Mouse (Mus musculus) forebrain, embryonic 14.5 days (tissue): ENCODE measurements around the gene Mme. TPM values are rescaled to one million over a fixed set of nuclear protein-coding genes. Genes with fewer than 3 reads are reported as not detected.

Experiments used
- ATAC-seq: fragments of 200-750 bp; cut with Nextera tagmentation; 2 replicates; pipeline ENCODE4 v1.8.0; 2017; ENCODE audit warnings: mild to moderate bottlenecking, moderate library complexity
- DNase-seq: peaks from one replicate; pipeline ENCODE4 v3.0.0-alpha.2; 2015; ENCODE audit warnings: low spot score
- H3K27ac ChIP-seq: fragments of 300-500 bp; sonication (generic); 2 replicates; pipeline ENCODE4 v1.5.1; 2014; ENCODE audit warnings: low read depth, mild to moderate bottlenecking, control low read depth, low read length, moderate library complexity
- H3K27me3 ChIP-seq: fragments of 300-500 bp; sonication (generic); replicated peaks from 2 replicates; pipeline ENCODE4 v1.6.1; 2014; ENCODE audit warnings: low read length, control low read depth, mixed read lengths; ENCODE audit not compliant: control insufficient read depth, insufficient read depth
- H3K36me3 ChIP-seq: fragments of 300-500 bp; sonication (generic); 2 replicates; pipeline ENCODE4 v1.6.1; 2014; ENCODE audit warnings: low read length, control low read depth; ENCODE audit not compliant: control insufficient read depth, insufficient read depth
- H3K4me1 ChIP-seq: fragments of 300-500 bp; sonication (generic); 2 replicates; pipeline ENCODE4 v1.6.1; 2014; ENCODE audit warnings: antibody characterized with exemption, low read length, control low read depth; ENCODE audit not compliant: control insufficient read depth, insufficient read depth
- H3K4me2 ChIP-seq: fragments of 300-500 bp; sonication (generic); 2 replicates; pipeline ENCODE4 v1.6.1; 2014; ENCODE audit warnings: mild to moderate bottlenecking, control low read depth, low read length
- H3K4me3 ChIP-seq: fragments of 300-500 bp; sonication (generic); 2 replicates; pipeline ENCODE4 v1.5.1; 2014; ENCODE audit warnings: low read depth, low read length, control low read depth
- H3K9ac ChIP-seq: fragments of 300-500 bp; sonication (generic); 2 replicates; pipeline ENCODE4 v1.6.1; 2014; ENCODE audit warnings: mild to moderate bottlenecking, low read length, control low read depth, moderate library complexity
- H3K9me3 ChIP-seq: fragments of 300-500 bp; sonication (generic); replicated peaks from 2 replicates; pipeline ENCODE4 v1.6.1; 2016; ENCODE audit warnings: low read length, control low read depth, mixed read lengths; ENCODE audit not compliant: control insufficient read depth
- WGBS: fragments of 180-500 bp; shearing (Covaris S2); extraction: QIAGEN DNeasy Blood & Tissue Kit; methylation state at CpG from one replicate; pipeline ENCODE4 v1.1.7; 2014; 5-methylcytosine and 5-hydroxymethylcytosine counted together
- polyA plus RNA-seq: library from polyadenylated mRNA; unstranded; fragments of >200 nt; fragmentation: Nextera tagmentation; extraction: Ambion mirVana; gene quantifications from 2 replicates; pipeline ENCODE4 v1.2.1, GENCODE M21; 2014

Mme gene
- polyA plus RNA-seq = 4.0 and 4.3 TPM in 2 replicates

DNA sequence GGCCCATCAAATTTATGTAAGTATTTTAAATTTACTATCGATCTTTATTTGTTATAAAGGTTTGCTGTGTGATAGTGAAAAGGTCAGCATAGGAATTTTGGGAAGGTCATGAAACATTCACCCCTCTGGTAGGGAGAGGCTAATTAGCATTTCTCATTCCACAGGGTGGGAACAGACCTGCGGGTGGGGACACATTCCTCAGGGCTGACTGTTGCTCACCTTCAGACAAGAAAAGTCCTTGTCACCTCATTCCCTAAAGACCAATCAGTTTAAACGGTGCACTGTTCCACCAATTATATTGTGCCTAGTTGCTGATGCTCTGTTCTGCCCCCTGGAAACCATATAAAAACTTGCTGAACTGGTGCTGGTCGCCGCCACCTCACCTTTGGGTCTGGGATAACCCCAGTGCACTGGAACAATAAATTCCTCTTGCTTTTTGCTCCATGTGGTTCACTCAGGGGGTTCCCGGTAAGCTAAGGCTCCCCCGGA, at the start of gene Mme:
Gene Mme, plus strand, starts transcription at position 439 of the 489 bp plus-strand sequence.
- no peaks in the 10 kb centered on the region for H3K9me3 ChIP-seq
- no peak within 1 kb of the TSS for H3K27ac ChIP-seq
- H3K9ac ChIP-seq = no peak within 1 kb of the TSS
- WGBS = 85% methylated on average over 7 of the region's 7 CpGs
- no peak within 1 kb of the TSS for H3K4me3 ChIP-seq
- no peak for DNase-seq
- H3K27me3 ChIP-seq = no peaks in the 10 kb centered on the region
- H3K36me3 ChIP-seq = no peaks in the 10 kb centered on the region
- no peak within 1 kb of the TSS for H3K4me2 ChIP-seq
- H3K4me1 ChIP-seq = no peaks in the 10 kb centered on the region
- no peak for ATAC-seq

GRCm38 (mm10) chr3:63196565-63196964, 44.8 kb upstream of the Mme start:
- Histone ChIP-seq H3K27ac (no peak overlapping the region), H3K9ac (no peak overlapping the region), H3K36me3 (no peaks in the 10 kb centered on the region), H3K9me3 (no peaks in the 10 kb centered on the region), H3K4me3 (no peak overlapping the region), H3K27me3 (no peaks in the 10 kb centered on the region), H3K4me2 (no peak overlapping the region), H3K4me1 (no peaks in the 10 kb centered on the region)
- 86% methylated on average over 3 of the region's 3 CpGs for WGBS
- ATAC-seq (no peak), DNase-seq (no peak)

DNA sequence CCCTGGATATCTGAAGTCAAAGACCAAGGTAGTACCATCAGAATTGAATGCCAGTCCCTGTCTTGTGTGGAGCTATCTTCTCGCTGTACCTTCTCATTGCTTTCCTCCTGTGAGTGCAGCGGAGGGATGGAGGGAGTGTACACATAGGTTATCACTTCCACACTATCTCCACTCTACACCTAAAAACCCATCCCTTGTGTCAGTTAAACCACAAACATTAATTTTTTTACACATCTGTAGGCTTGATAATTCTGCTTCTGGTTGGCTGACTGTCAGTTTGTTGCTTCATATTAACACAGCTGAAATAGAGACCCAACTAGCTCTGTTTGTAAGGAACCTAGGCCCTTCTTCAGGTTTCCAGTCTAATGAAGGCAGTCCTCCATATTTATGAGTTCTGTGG, 43.3 kb upstream of the Mme start:
- no peaks in the 10 kb centered on the region for H3K36me3 ChIP-seq
- no peak overlapping the region for H3K4me3 ChIP-seq
- no peak overlapping the region for H3K4me2 ChIP-seq
- no peaks in the 10 kb centered on the region for H3K27me3 ChIP-seq
- ATAC-seq (no peak), DNase-seq (no peak)
- H3K4me1 ChIP-seq = no peaks in the 10 kb centered on the region
- no peak overlapping the region for H3K9ac ChIP-seq
- no peak overlapping the region for H3K27ac ChIP-seq
- 98% methylated on average over 2 of the region's 2 CpGs for WGBS
- H3K9me3 ChIP-seq = no peaks in the 10 kb centered on the region

GRCm38 (mm10) chr3:63221867-63222591, 19.3 kb upstream of the Mme start:
- no peak overlapping the region for H3K27ac ChIP-seq
- H3K4me3 ChIP-seq = no peak overlapping the region
- no peak overlapping the region for H3K4me2 ChIP-seq
- H3K36me3 ChIP-seq = no peaks in the 10 kb centered on the region
- no peaks in the 10 kb centered on the region for H3K9me3 ChIP-seq
- no peak overlapping the region for H3K9ac ChIP-seq
- WGBS = 92% methylated on average over 4 of the region's 4 CpGs
- DNase-seq (no peak), ATAC-seq (no peak)
- no peaks in the 10 kb centered on the region for H3K4me1 ChIP-seq
- H3K27me3 ChIP-seq = no peaks in the 10 kb centered on the region

- no peak overlapping the region for H3K4me3 ChIP-seq
- no peak overlapping the region for H3K27ac ChIP-seq
- no peaks in the 10 kb centered on the region for H3K9me3 ChIP-seq
- no peaks in the 10 kb centered on the region for H3K4me1 ChIP-seq
- H3K9ac ChIP-seq = no peak overlapping the region
- H3K36me3 ChIP-seq = no peaks in the 10 kb centered on the region
- WGBS = 18% methylated on average over 1 of the region's 1 CpGs
- DNase-seq = peak; percentile 22
- H3K27me3 ChIP-seq = no peaks in the 10 kb centered on the region
- H3K4me2 ChIP-seq = no peak overlapping the region
- peak; percentile 44; the same call in 1 of the 2 replicates for ATAC-seq
Measured at GRCm38 (mm10) chr3:63223676-63224075, 17.7 kb upstream of the Mme start.

DNA sequence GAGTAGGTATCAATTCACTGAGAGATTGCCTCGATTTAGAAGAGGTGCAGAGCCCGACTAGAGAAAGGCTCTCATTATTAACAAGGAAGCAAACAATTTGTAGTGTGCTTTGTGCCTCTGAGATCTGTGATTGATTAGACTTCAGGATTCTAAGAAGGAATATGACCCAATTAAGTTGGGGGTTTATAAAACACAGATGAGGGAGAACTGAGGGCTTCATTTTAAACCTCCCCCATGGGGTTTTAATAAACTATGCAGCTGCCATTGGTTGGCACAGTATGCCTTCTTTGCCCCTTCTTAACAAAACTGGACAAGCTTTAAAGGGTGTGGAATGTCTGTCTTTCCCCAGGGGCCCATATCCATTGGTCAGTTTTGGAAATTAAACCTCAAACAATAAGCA, 5.4 kb upstream of the Mme start:
- H3K9me3 ChIP-seq = no peaks in the 10 kb centered on the region
- H3K36me3 ChIP-seq = no peaks in the 10 kb centered on the region
- no peaks in the 10 kb centered on the region for H3K27me3 ChIP-seq
- no peak overlapping the region for H3K4me3 ChIP-seq
- H3K4me1 ChIP-seq = no peaks in the 10 kb centered on the region
- DNase-seq (no peak), ATAC-seq (no peak)
- 8% methylated on average over 2 of the region's 2 CpGs for WGBS
- H3K4me2 ChIP-seq = no peak overlapping the region
- H3K27ac ChIP-seq = no peak overlapping the region
- no peak overlapping the region for H3K9ac ChIP-seq

DNA sequence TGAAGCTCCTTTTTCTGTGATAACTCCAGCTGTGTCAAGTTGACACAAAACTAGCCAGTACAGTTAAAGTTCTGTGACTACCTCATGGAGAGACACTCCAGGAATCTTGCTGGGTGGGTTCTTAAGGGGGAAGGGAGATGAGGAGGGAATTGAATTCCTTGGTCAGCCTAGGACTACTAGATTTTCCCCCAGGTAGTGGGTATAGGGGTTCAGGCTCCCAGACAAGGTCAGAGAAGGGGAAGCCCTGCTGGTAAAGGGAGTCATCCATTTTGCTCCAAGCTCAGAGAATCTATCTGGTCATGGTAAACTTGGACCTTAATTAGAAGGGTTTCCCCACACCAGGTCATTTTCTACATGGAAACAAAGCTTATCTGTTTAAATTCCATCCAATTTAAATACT, 2.4 kb downstream of the Mme start:
- H3K4me2 ChIP-seq = no peak overlapping the region
- DNase-seq (no peak), ATAC-seq (no peak)
- H3K9ac ChIP-seq = no peak overlapping the region
- no peaks in the 10 kb centered on the region for H3K36me3 ChIP-seq
- H3K9me3 ChIP-seq = no peaks in the 10 kb centered on the region
- H3K27me3 ChIP-seq = no peaks in the 10 kb centered on the region
- no peak overlapping the region for H3K4me3 ChIP-seq
- H3K4me1 ChIP-seq = no peaks in the 10 kb centered on the region
- no peak overlapping the region for H3K27ac ChIP-seq

DNA sequence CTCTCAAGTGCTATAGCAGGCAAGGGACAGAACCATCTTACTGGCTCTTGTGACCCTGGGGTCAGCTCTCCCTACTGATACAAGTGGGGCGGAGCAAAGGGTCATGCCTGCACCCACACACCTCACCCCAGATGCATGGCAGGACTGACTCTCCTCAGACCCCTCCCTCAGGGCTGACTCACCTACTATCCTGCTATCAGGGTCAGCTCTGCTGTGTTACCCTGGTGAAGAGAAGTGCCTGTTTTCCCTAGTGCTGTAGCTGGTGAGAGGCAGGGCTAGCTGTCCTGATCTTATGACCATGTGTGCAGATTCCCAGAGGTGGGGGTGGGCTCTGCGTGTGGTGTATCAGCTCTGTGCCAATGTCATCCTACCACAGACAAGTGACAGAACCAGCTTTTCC, 30.8 kb downstream of the Mme start:
- H3K27ac ChIP-seq = no peak overlapping the region
- H3K4me2 ChIP-seq = no peak overlapping the region
- H3K4me1 ChIP-seq = no peaks in the 10 kb centered on the region
- no peaks in the 10 kb centered on the region for H3K9me3 ChIP-seq
- H3K9ac ChIP-seq = no peak overlapping the region
- ATAC-seq = no peak
- 92% methylated on average over 2 of the region's 2 CpGs for WGBS
- H3K27me3 ChIP-seq = no peaks in the 10 kb centered on the region
- H3K36me3 ChIP-seq = no peaks in the 10 kb centered on the region
- no peak overlapping the region for H3K4me3 ChIP-seq
- no peak for DNase-seq

- DNase-seq (no peak), ATAC-seq (no peak)
- H3K27ac ChIP-seq = no peak overlapping the region
- WGBS = 83% methylated on average over 6 of the region's 6 CpGs
- no peak overlapping the region for H3K4me2 ChIP-seq
- no peaks in the 10 kb centered on the region for H3K9me3 ChIP-seq
- no peaks in the 10 kb centered on the region for H3K36me3 ChIP-seq
- H3K27me3 ChIP-seq = 0 out of 2 replicates have a peak, but pooled peaks cover 3% of the 10 kb centered on the region
- no peak overlapping the region for H3K9ac ChIP-seq
- H3K4me3 ChIP-seq = no peak overlapping the region
- H3K4me1 ChIP-seq = peaks cover 4% of the 10 kb centered on the region; the same call in 1 of the 2 replicates
Measured at GRCm38 (mm10) chr3:63294316-63294715, 53.0 kb downstream of the Mme start.
